ENCODE assay signal across 9 mouse cellular contexts in the genomic region with DNA sequence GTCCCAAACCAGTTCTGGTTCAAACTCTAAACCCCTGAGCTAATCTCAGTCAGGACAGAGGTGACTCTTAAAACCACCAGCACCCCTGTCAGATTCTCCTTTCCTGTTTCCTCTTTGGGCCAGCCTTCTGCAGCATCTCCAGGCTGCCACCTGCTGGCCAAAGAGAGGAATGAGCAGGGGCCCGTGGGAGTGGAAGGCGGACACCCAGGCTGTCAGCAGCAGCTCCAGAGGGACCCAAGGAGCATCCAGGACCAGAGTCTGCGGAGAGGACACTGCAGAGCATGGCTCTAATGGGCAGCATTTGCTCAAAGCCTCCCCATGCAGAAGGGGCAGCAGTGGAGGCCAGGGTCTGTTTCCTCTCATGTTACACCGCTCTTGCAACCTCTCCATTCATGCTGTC.
DNase-seq lines count a peak whose midpoint lies in the region; ATAC-seq and TF ChIP-seq lines count a peak whose summit lies in the region.
"Had no signal": no experiment of that assay in that cellular context is flagged by ENCODE, and none has a peak within 500 bp of the region (broad histone marks: within the 10 kb centered on the region; RNA-seq: fewer than 3 reads in every experiment).

No protein-coding gene starts in this region.

- no peak overlapping the region for H3K9ac ChIP-seq in liver, embryonic 14.5 days (replicated peaks)
- H3K9ac ChIP-seq: embryonic facial prominence, embryonic 15.5 days had no signal

- TF ChIP-seq CTCF in gastrocnemius, adult 2 months (IDR thresholded peaks at IDR 0.05): peak; percentile 97
- TF ChIP-seq CTCF in liver, embryonic 14.5 days (IDR thresholded peaks at IDR 0.05; ENCODE audit: low read depth): peak; percentile 92

- ATAC-seq in liver, embryonic 14.5 days (ENCODE audit: insufficient read depth): no peak

- no peaks in the 10 kb centered on the region for H3K9me3 ChIP-seq in liver, embryonic 14.5 days (ENCODE audit: control insufficient read depth, low read length)
- H3K9me3 ChIP-seq: embryonic facial prominence, embryonic 15.5 days had no signal

- H3K4me3 ChIP-seq in gastrocnemius, adult 2 months: no peak overlapping the region
- no peak overlapping the region for H3K4me3 ChIP-seq in liver, embryonic 14.5 days (ENCODE audit: insufficient read depth in 1 of 2, low read depth in 2 of 2, low read length in 2 of 2)
- H3K4me3 ChIP-seq: embryonic facial prominence, embryonic 15.5 days had no signal

- H3K36me3 ChIP-seq in liver, embryonic 14.5 days (replicated peaks; ENCODE audit: control insufficient read depth, insufficient read depth, low read depth): no peaks in the 10 kb centered on the region
- H3K36me3 ChIP-seq: embryonic facial prominence, embryonic 15.5 days had no signal

- no peaks in the 10 kb centered on the region for H3K27me3 ChIP-seq in liver, embryonic 14.5 days (ENCODE audit: control insufficient read depth, insufficient read depth, low read length)
- H3K27me3 ChIP-seq: embryonic facial prominence, embryonic 15.5 days had no signal

- H3K4me2 ChIP-seq in liver, embryonic 14.5 days (ENCODE audit: low read depth): no peak overlapping the region
- H3K4me2 ChIP-seq: embryonic facial prominence, embryonic 15.5 days had no signal

- intact Hi-C loops in gastrocnemius, adult 2 months (cut with DNase I): loop anchor here (5.0 kb wide), 2 partner anchors 334 to 609 kb away; no protein-coding TSS in a partner anchor

- 31% methylated on average over 4 of the region's 4 CpGs for WGBS in liver, embryonic 14.5 days (ENCODE audit: insufficient replicate concordance)

- TF ChIP-seq EP300 in liver, embryonic 14.5 days (IDR thresholded peaks at IDR 0.05; ENCODE audit: low read depth): no peak

- H3K4me1 ChIP-seq in liver, embryonic 14.5 days (replicated peaks; ENCODE audit: control insufficient read depth in 2 of 2, insufficient read depth in 2 of 2, low read length in 1 of 2): no peaks in the 10 kb centered on the region

- no peak overlapping the region for H3K27ac ChIP-seq in gastrocnemius, adult 2 months
- no peak overlapping the region for H3K27ac ChIP-seq in liver, embryonic 14.5 days
- H3K27ac ChIP-seq: embryonic facial prominence, embryonic 15.5 days had no signal

- DNase-seq in 3134 (ENCODE audit: extremely low read depth, insufficient read length, low spot score): peak; percentile 39
- DNase-seq in T-cell, adult 2 months (ENCODE audit: low spot score): peak; percentile 42
- peak; percentile 72 to 82 for DNase-seq in cerebellum, postnatal 36 days
- DNase-seq in gastrocnemius, adult 2 months: peak; percentile 69
- peak; percentile 83 for DNase-seq in kidney, postnatal 14 days
- DNase-seq in liver, embryonic 14.5 days (ENCODE audit: low read depth in 3 of 3, low spot score in 3 of 3): peak in 2 of 3 experiments; percentile 10 to 30
- DNase-seq in ovary, postnatal 36 days (ENCODE audit: low spot score): peak; percentile 70
- peak; percentile 60 for DNase-seq in thymus, postnatal 25 days

Comparison
In these comparisons a context has a peak if more than half of its experiments do, and no peak if none do; other contexts are left out.
1. DNase-seq: peak in every context shown above with its lines; median percentile 83 in kidney, postnatal 14 days; 77 in cerebellum, postnatal 36 days; 70 in ovary, postnatal 36 days; 69 in gastrocnemius, adult 2 months; 60 in thymus, postnatal 25 days; 42 in T-cell, adult 2 months; 39 in 3134; 20 in liver, embryonic 14.5 days.